Mouse (Mus musculus) mouse trophoblast stem cell (cell line): ENCODE results near the gene Celf3.

Experiments used
- in situ Hi-C, 2 experiments: fragments of 300-500 bp; cut with MseI, MboI; formaldehyde crosslinking; loops; 2 replicates in 1 of 2; 3 replicates in 1 of 2; pipeline ENCODE4 v1.15.1; 2025

The Celf3 gene

DNA sequence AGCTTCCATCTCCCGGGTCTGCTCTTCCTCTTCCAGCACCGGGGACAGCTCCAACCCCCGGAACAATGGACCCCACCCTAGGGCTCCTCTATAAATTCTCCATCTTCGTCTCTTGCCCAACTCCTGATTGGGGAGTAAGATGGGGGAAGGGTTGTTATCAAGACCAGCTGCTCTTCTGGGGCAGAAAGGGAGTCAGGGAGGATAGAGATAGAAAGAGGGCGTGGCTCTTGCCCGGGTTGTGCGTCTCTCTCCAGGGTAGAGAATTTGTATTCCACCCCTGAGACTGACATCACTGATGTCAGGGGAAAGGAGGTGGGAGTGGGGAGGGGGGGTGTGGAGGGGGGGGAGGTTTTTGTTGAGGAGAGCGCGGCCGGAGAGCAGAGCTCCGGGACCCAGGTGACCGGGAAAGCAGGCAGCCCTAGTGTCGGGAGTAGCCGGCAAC, at the start of gene Celf3:
Gene Celf3, plus strand, starts transcription at position 315 of the 442 bp plus-strand sequence.
- in situ Hi-C loops: no loop called here

DNA sequence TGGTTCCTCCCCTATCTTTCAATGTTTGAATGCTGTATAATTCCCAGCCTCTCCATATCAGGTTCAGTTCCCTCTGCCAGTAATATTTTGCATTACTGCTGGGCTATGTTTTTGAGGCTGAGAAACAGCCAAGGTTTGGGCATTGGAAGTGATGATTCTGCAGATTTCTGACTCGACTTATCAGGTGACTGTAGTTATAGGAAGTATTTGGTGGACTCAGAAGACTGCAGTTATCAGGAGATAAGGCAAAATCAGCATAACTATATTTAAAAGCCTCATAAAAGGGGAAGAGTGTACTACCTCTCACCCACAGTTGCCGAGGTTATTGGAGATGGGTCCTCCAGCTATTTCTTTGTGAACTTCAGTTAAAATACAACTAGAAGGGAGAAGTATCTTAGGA, 47.1 kb upstream of the Celf3 start:
- in situ Hi-C loops: no loop called here

DNA sequence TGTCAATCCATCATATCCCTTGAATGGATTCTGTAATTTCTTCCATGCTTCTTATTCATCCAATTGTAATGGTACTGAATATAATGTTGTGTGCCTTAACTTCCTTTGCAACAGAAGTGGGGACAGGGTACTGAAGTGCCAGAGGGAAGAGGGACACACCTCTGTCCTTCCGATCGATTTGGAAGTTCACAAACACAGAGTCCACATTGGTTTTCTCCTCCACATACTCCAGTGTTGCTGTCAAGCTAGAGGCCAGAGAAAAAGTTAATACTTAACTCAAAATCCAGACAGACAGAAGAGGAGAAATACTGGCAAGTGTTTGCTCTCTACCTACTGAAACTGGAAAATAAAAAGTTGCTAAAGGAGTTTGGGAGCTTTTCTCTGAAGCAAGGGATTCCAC, 43.8 kb upstream of the Celf3 start:
- in situ Hi-C loops: no loop called here

DNA sequence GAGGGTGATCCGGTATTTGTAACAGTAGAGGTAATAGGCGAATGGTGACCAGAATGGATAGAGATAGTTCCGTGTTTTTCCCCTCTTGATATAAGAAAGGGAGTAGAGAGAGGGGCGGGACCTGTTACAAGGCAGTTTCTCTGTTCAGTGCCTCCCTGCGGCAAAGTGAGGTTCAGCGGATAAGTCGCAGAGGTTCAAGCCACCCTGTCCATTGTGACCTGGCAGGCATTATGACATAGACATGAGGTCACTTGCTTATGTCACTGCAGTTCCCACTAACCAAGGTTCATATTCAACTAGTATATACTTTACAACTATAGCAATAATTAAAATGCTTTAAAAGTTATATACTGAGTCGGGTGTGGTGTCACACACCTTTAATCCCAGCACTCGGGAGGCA, 41.7 kb upstream of the Celf3 start:
- in situ Hi-C loops: no loop called here

DNA sequence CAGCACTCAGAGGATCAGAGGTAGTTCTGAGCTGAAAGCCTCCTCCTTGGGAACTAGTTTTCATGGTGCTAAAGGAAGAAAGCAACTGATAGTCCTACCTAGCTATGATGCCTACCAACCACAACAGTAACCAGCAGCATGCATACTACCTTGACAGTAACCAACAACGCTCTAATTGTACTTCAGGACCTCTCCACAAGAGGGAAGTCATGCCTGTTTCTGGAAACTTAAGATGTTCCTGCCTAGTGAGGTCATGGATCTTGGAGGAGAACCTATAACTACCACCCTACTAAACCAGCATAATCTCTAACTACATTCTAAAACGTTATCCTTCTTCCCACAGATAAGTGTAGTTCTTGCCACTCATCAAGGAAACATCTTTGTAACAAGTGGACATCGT, 36.9 kb upstream of the Celf3 start:
- in situ Hi-C loops: no loop called here

DNA sequence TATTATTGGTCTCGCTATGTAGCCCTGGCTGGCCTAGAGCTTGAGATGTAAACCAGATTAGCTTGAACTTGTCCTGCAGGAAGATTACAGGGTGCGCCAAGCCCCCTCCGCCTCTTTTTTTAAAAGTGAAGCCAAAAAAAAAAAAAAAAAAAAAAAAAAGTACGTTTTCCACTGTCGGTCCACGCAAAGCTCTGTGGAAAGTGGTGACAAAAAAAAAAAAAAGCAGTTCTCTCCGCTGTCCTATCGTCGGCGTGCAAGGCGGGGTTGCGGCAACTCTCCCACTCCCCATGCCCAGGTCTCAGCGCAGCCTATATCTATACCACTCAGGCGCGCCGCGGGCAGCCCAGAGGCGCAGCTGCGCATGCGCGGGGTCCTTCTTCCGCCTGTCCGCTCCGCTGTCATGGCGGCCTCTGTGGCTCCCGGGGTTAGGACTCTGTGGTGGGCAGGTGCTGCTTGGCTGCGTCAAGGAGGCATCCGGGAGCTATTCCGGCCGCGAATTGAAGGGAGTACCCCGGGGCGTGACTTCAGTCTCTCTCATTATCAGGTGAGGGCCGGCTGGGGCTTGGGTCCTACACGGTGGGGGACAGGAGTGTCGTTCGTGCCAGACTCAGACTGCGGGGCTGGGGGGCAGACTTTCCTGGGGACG, 35.0 kb upstream of the Celf3 start, which contains the start of gene Mrpl9:
Gene Mrpl9, plus strand, starts transcription at position 368 of the 646 bp plus-strand sequence.
- in situ Hi-C loops: no loop called here

DNA sequence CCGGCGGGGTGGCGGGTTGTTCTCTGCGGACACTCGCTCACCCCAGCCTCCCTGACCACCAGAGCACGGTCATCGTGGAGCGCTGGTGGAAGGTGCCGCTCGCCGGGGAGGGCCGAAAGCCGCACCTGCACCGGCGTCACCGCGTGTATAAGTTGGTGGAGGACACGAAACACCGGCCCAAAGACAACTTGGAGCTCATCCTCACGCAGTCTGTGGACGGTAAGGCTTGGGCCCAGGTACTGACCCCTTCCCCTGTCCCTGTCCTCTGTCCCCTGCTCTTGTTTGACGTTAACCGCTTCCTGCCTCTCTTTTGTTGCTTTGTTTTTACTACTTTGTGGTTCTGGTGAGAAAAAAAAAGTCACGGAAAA, 34.5 kb upstream of the Celf3 start, which contains the start of gene Oaz3:
Gene Oaz3, minus strand, starts transcription at position 319 of the 368 bp plus-strand sequence.
- in situ Hi-C loops: no loop called here

DNA sequence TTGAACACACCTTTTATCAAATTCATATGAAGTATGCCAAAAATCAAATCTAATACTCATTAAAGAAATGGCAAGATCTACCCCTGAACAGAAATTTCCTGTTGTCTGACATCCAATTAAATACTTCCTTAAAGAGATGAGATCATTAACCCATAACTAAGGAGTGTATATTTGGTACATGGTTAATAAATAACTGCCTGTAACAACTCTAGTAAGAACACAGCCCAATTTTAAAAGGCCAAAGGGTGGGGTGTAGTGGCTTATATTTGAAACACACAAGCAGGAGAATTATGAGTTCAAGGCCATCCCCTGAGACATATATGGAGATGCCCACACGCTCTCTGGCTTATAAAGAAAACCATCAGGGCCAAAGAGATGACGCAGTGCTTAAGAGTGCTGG, 28.7 kb upstream of the Celf3 start:
- in situ Hi-C loops: no loop called here

DNA sequence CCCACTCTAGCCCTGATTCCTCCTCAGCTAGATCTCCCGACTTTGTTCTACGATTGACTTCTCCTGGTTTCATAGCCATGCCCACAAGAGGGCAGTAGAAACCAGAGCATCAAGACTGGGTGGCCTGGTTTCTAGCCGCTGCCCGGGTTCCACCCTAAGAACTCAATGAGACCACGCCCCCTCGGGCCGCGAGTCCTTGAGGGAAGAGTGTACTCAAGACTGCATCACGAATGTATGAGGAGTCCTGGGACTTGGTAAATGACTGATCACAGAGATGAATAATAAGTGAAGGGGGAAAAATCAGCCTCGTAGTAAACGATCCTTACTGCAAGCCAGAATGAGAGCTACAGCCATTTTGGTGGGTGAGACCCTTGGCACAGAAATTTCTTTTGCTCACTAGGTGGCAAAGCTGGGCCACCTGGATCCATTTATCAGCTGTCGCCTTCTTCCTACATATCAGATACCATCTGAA, 21.5 kb upstream of the Celf3 start:
- in situ Hi-C loops: loop anchor here in 1 of 2 experiments (5.0 kb wide), 1 partner anchor 56 kb away; no protein-coding TSS in a partner anchor

DNA sequence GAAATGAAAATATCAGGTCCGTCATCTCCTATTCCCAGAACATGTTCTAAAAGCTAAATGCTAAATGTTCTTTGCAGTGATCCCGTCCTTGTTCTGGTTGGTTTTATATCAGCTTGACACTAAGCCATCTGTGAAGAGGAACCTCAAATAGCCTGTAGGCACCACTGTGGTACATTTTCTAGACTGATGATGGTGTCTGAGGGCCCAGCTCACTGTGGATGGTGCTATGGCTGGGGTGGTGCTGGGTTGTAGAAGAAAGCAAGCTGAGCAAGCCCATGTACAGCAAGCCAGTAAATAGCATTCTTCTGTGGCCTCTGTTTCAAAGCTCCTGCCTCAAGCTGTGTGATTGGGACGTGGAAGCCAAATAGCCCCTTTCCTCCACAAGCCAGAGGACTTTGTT, 21.0 kb upstream of the Celf3 start:
- in situ Hi-C loops: loop anchor here in 1 of 2 experiments (5.0 kb wide), 1 partner anchor 55 kb away; no protein-coding TSS in a partner anchor

DNA sequence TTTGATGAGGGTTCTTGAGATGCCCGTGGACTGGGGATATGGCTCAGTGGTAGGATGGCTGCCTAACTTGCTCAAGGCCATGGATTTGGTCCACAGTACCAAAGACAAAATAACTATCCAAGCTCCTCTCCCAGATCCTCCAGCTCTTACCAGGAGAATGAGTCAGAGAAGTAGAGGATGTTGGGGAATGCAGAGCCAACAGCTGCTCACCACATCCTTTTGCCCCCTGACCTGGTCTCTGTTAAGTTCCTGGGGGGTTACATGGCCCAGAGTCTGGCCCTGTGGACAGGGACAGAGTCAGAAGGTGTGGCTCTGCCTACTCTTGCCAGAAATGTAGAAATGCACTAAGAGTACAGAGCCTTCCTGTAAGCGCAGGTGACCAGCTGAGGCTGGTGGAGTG, 18.3 kb upstream of the Celf3 start:
- in situ Hi-C loops: loop anchor here (5.0 kb wide), 2 partner anchors 37 to 52 kb away; no protein-coding TSS in a partner anchor

DNA sequence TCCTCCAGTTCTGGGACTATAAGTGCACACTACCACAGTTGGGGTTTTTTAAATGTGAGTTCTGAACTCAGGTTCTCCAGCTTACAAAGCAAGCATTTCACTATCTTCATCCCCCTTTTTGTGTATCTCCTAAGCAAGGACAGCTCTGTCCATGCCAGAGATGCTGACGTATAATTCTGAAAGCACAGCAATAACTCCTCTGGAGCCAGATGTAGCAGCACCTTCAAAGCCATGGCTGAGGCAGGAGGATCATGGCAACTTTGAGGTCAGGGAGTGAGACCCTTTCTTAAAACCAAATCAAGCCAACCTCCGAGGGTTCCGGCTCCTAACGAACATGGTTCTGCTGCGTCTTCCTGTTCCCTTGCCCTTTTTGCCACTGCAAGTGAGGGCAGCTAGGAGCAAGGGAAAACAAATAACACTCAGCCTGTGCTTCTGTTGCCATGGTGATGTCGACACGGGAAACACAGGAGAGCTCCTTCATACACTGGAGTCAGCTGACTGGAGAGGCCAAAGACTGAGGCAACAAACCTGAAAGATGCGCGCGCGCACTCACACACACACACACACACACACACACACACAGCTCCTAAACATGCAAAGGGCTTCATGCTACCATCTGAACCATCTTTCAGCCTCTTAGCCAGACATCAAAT, 14.0 kb upstream of the Celf3 start:
- in situ Hi-C loops: loop anchor here in 1 of 2 experiments (5.0 kb wide), 1 partner anchor 33 kb away; no protein-coding TSS in a partner anchor

DNA sequence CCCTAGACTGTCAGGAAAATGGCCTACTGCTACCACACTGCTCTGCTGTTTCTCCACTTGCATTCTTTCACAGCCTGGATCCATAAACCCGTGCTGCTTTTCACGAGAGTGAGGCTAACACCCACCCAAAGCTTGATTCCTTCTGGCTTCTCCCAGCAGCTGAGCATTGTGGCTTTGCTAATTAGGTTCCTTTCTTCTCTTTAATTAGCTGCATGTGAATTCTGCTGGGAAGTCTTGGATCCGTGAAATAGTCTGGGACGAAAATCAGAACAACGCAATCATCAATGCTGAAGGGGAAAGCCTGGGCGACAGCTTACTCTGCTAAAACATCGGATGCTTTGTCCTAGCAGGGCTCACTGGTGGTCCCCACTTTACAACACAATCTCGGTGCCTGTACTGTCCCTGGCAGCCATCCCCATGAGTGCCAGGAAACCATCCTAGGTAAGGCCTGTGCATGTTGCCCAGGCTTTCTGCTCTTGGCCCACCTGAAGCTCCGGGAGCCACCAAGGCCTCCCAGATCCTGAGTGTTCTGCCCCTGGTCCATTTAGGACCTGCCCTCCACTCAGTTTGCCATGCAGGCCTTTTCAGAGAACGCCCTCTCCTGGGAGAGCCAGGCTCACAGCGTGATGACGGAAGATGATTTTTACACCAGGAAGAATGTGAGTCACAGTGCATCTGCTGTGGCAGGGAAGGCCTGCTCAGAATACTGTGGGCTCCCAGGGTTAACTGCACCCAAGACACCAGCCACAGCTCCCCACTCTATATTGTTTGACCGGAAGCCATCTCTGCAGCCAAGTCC, 12.3 kb upstream of the Celf3 start:
- in situ Hi-C loops: no loop called here

DNA sequence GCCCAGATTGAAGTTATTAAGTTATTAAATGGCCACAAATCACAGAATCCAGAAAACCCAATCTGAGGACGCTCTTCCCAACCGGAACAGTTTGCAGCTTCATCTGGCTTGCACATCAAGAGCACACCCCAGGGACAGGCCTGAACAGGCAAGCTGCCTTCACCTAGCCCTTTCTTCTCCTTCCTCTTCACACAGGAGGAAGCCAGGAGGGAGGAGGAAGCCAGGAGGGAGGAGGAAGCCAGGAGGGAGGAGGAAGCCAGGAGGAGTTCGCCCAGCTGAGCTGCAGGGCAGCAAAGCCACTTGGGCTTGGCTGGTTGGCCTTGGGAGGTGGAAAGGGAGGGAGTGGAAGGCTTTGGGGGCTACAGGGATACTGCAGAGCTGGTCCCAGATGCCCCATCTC, 9.2 kb upstream of the Celf3 start:
- in situ Hi-C loops: no loop called here

DNA sequence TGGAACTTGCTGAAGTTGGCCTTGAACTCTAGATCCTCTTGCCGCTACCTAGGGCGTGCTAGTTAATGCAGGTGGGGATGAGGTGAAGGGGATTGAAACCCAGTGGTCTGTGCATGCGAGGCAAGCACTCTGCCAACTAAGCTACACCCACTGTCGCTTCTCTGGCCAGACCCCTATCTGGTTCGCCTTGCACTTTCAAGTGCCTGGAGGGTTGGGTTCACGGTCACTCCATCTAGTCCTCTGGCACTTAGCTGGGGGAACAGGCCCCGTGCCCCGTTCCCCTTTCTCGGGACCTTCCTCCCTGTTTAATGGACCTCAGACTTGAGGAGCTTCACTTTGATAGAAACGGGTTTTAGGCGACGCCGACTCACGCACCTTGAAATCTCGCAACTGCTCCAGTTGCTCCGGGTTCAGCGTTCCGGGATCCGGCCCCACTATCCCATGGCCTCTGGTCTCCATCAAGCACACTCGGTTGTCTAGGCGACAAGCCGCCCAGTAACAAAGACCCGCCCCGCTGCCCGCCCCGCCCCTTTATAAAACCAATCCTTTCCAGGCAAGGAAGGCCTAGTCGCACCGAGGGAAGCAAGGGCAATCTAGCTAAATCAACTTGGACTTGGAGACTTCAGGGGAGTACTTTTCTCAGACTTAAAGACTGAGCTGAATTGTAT, 5.5 kb upstream of the Celf3 start:
- in situ Hi-C loops: no loop called here

DNA sequence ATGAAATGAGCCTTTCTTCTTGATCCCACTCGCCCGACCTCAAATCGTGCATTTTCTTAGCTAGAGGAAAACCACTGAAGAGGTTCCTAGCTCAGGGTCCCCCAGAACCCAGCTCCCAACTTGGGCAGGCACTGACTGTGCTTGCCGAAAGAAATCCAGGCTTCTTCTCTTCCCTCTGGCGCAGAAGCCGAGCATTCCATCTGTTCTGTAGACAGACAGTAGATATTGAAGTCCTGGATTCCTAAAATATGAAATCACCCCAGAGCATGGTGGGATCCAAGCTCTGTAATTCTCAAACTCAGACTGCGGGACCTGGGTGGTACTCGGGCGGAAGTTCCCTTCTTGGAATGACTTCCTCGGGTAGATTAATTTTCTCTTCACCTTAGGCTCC, 5.0 kb upstream of the Celf3 start:
- in situ Hi-C loops: no loop called here

DNA sequence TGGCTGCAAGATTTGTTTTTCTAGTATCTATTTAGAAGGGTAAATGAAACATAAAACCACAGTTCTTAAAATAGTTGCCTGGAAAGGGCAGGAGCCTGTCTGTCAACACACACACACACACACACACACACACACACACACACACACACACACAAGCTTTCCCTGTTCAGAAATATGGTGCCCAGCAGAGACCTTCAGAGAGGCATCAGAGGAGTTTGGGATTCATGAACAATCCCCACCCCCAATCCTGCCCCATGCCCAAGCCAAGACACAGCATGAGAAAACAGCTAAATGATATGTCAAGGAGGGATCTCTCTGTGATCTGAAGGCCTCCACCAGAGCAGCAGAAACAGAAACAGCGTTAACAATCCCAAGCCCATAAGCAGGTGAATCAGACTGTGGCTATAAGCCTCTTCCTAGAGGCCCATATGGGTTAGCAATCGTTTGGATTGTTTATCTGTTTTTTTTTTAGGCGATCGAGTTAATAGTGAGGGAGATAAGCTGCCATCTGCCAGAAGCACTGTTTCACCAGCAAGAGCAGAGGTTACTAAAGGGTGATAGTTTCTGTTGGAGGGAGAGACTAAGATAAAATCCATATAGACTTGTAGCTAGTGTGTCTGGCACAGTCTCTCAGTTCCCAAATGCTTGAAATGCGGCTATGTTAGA, 4.4 kb upstream of the Celf3 start:
- in situ Hi-C loops: no loop called here

DNA sequence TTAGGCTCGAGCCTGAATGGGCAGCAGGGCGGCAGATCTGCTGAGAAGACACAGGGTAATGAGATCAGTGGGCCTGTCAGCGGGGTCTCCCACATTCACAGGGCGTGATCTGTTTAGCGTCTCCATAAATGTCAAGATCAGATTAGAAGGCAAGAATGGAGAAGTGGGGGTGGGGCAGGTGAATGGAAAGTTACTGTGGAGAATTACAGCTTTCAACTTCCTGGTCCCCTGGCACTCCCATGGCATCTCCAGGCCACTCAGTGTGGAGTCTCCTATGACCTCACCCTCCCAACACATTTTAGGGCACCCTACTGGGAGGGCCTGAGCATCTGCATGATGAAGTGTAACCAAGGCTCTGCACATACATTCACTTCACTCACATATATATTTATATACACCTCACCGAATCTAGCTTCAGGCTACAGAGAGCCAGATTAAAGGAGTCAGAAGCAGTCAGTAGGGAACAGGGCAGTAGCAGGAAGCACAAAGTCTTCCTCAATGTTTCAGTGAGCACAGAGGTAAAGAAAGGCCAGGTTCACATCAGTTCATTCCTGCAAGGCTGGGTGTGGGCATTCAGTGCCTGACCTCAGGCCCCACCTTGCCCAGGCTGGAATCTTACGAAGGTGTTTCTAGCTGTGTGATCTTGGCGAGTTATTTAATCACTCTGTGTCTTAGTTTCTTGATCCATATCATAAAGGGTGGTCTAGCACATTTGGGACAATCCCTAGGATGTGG, 1.6 kb upstream of the Celf3 start:
- in situ Hi-C loops: no loop called here

DNA sequence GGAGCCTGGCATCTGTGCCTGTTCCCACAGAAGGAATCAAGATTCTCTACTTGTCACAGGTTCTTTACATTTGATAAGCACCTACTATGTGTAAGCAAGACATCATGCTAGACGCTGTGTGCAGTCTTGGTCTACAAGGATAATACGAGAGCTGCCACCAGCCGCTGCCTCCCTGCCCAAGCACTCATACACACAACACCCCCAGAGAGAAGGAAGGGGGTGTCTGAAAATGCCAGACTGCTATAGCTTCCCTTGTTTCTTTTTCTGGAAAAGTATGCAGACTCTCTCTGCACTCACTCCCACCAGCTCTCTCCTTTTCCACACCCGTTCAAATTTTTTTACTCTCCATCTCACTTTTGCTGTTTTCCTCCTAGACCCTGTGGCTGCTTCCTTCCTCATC, 651 bp upstream of the Celf3 start:
- in situ Hi-C loops: no loop called here

DNA sequence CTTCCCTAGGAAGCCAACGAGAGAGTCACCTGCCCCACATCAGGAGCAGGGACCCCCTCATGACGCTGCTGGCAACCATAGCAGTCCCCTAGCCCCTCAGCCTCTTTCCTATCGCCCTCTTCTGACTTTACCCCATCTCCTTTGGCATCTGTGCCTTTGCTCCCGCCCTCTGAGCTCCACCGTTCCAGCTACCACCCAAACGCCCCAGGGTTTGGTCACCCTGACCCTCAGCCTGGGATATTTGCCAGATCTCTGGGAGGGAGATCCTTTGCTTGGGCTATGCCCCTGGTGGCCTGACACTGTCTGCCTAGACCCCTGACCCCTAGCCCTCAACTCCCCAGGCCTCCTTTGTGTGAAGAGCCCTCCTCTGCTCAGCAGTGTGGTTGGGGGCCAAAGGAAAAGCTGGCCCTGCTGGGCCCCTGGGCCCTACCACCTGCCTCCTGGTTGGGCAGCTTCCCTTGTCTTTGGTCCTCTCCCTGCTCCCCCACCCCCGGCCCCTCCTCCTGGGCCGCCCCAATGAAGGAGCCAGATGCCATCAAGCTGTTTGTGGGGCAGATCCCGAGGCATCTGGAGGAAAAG, 585 bp downstream of the Celf3 start:
- in situ Hi-C loops: no loop called here
